Mouse (Mus musculus): ENCODE results near the gene Sbk2. TPM values are rescaled to one million over a fixed set of nuclear protein-coding genes. Genes with fewer than 3 reads are reported as not detected.
"Not testable (repeated sequence)": the region's sequence is repeated elsewhere in the genome, so short reads cannot be mapped to it uniquely, and the experiment has no call there.

The Sbk2 gene
- 0.56 and 0.58 TPM in 2 replicates for polyA plus RNA-seq (2015; fragmentation: Nextera tagmentation; extraction: Ambion mirVana)

DNA sequence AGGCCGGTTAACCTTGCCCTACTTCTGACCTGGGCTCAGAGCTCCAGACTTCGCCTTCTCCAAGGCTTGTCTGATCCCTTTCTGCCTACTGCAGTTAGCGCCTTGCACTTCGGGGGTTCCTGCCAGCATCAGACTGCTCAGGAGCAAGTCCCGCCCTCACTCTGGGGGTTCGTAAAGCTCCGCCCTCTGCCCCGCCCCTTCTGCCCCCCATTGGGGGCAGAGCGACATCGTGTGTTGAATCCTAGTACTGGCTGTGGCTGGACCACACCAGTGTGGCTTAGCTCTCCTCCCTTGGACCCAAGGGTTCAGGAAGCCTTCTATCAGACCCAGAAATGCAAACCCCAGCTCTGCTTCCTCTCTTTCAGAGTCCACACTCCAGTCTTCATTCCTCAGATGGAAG, at the start of gene Sbk2:
Gene Sbk2, minus strand, starts transcription at position 135 of the 400 bp plus-strand sequence.
- Histone ChIP-seq H3K9ac (ENCODE audit: low read depth, low read length) (peak within 1 kb of the TSS; percentile 7; the same call in 1 of the 2 replicates), H3K4me2 (ENCODE audit: low read depth, low read length) (peak within 1 kb of the TSS; percentile 40)
- peak; percentile 94 for ATAC-seq

DNA sequence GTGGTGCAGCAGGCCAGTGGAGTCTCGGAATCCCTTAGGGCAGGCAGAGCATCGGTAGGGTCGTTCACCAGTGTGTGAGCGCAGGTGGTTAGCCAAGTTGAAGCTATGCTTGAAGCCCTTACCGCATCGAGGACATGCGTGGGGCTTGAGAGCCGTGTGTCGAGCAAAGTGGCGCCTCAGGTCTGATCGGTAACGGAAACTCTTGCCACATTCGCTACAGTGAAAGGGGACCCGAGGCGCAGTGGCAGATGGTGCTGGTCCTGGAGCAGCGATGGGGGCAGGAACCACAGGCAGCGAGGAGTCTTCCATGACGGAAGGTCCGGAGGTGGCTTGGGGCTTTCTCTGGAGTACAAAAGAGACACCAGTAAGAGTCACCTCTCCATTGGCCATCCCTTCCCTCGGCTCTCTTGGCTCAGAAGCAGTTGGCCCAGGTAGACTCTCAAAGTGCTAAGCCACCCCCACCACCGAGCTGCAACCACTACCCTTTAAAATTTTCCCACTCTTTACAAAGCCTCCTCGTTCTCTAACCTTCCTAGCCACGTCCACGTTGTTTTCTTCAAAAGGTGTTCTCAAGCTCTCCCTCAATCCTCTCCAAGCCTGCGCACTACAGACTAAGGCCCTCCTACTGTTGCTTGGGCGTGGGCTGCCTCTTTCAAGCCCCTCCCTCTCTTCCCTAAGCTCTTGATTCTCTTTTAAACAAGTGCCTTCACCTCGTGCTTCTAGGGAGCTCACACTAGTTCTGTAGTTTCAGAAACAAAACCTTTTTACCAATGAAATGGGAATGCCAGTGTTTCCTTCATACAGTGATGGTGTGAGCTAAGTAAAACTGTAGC, 48.7 kb upstream of the Sbk2 start:
- peaks cover 45% of the 10 kb centered on the region for H3K36me3 ChIP-seq (ENCODE audit: control insufficient read depth, insufficient read depth, low read length)
- 88% methylated on average over 27 of the region's 27 CpGs for WGBS
- peak overlapping the region; percentile 51; the same call in 1 of the 2 replicates for H3K4me2 ChIP-seq (ENCODE audit: low read depth, low read length)
- H3K4me1 ChIP-seq (ENCODE audit: control insufficient read depth, insufficient read depth, low read length) = peaks cover 3% of the 10 kb centered on the region; the same call in 1 of the 2 replicates
- no peak overlapping the region for H3K4me3 ChIP-seq (ENCODE audit: low read length)
- no peaks in the 10 kb centered on the region for H3K27me3 ChIP-seq (replicated peaks; ENCODE audit: control insufficient read depth, insufficient read depth, low read length)
- no peak overlapping the region for H3K9ac ChIP-seq (ENCODE audit: low read depth, low read length)
- no peak for ATAC-seq
- peaks cover 5% of the 10 kb centered on the region; the same call in 1 of the 2 replicates for H3K9me3 ChIP-seq (ENCODE audit: control insufficient read depth, low read length)
- H3K27ac ChIP-seq (ENCODE audit: low read length) = no peak overlapping the region

More for the DNA sequence above, at the start of gene Sbk2:
- no peaks in the 10 kb centered on the region for H3K4me1 ChIP-seq (ENCODE audit: control insufficient read depth, insufficient read depth, low read length)
- H3K27ac ChIP-seq (ENCODE audit: low read length) = no peak within 1 kb of the TSS
- no peaks in the 10 kb centered on the region for H3K36me3 ChIP-seq (ENCODE audit: control insufficient read depth, insufficient read depth, low read length)
- no peaks in the 10 kb centered on the region for H3K9me3 ChIP-seq (ENCODE audit: control insufficient read depth, low read length)
- H3K4me3 ChIP-seq (ENCODE audit: low read length) = no peak within 1 kb of the TSS
- 7% methylated on average over 10 of the region's 10 CpGs for WGBS
- H3K27me3 ChIP-seq (replicated peaks; ENCODE audit: control insufficient read depth, insufficient read depth, low read length) = no peaks in the 10 kb centered on the region

DNA sequence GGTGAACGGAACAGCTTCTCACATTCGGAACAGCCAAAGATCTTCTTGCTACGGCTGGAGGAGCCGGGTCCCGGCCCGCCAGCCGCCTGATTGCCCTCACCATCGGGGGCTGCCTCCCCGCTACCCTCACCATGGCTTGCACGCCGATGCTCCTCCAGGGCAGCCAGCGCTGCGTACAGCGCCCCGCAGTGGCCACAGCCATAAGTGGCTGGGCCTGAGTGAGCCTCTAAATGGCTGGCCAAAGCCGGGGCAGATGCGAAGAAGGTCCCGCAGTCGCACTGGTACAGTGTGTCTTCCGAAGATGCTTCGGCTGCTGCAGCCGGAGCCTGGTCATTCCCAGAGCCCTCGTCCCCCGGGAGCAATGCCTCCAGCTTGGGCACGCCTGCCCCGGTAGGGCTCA, 44.0 kb upstream of the Sbk2 start:
- Histone ChIP-seq H3K4me1 (ENCODE audit: control insufficient read depth, insufficient read depth, low read length) (no peaks in the 10 kb centered on the region), H3K4me3 (ENCODE audit: low read length) (no peak overlapping the region), H3K9me3 (ENCODE audit: control insufficient read depth, low read length) (0 out of 2 replicates have a peak, but pooled peaks cover 3% of the 10 kb centered on the region), H3K4me2 (ENCODE audit: low read depth, low read length) (no peak overlapping the region), H3K27me3 (replicated peaks; ENCODE audit: control insufficient read depth, insufficient read depth, low read length) (no peaks in the 10 kb centered on the region), H3K9ac (ENCODE audit: low read depth, low read length) (no peak overlapping the region), H3K27ac (ENCODE audit: low read length) (no peak overlapping the region), H3K36me3 (ENCODE audit: control insufficient read depth, insufficient read depth, low read length) (peaks cover 42% of the 10 kb centered on the region)
- WGBS = 95% methylated on average over 26 of the region's 26 CpGs
- ATAC-seq = no peak

DNA sequence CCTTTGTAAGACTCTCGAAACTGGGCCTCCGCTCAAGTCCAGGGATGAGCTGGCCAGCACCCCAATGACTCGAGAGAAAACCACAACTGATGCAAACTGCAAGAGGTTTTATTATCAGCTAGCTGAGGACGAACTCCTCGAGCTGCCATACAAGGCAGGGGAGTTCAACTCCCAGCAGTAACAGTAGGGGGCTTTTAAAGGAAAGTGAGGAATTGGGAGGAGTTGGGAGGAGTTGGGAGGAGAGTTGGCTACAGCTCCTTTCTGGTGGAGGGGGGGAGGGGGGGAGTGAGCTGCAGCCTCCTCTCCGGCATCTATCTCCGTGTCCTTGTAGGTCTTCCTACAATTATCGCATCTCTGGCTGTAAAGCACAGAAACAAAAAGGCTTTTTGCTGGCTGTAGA, 38.7 kb upstream of the Sbk2 start:
- not testable (repeated sequence) for H3K4me1 ChIP-seq (ENCODE audit: control insufficient read depth, insufficient read depth, low read length); H3K4me2 ChIP-seq (ENCODE audit: low read depth, low read length); H3K27me3 ChIP-seq (replicated peaks; ENCODE audit: control insufficient read depth, insufficient read depth, low read length); H3K36me3 ChIP-seq (ENCODE audit: control insufficient read depth, insufficient read depth, low read length); H3K4me3 ChIP-seq (ENCODE audit: low read length); H3K27ac ChIP-seq (ENCODE audit: low read length); H3K9ac ChIP-seq (ENCODE audit: low read depth, low read length); ATAC-seq; H3K9me3 ChIP-seq (ENCODE audit: control insufficient read depth, low read length)
- WGBS = 67% methylated on average over 8 of the region's 8 CpGs

DNA sequence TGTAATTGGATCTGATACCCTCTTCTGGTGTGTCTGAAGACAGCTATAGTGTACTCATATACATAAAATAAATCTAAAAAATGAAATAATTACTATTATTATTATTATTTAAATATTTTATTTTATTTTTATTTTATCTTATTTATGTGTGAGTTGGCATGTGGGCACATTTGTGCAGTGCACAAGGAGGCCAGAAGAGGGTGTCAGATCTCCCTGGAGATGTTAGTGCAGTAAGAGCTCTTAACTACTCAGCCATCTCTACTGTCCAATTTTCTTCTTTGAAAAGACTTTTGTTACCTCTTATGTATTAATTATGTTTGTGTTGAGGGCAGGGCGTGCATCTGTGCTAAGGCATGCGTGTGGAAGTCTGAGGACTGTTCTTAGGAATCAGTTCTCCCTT, 35.7 kb upstream of the Sbk2 start:
- Histone ChIP-seq H3K27ac (ENCODE audit: low read length) (no peak overlapping the region), H3K9ac (ENCODE audit: low read depth, low read length) (no peak overlapping the region), H3K4me1 (ENCODE audit: control insufficient read depth, insufficient read depth, low read length) (peaks cover 10% of the 10 kb centered on the region), H3K27me3 (replicated peaks; ENCODE audit: control insufficient read depth, insufficient read depth, low read length) (no peaks in the 10 kb centered on the region), H3K4me3 (ENCODE audit: low read length) (no peak overlapping the region), H3K4me2 (ENCODE audit: low read depth, low read length) (no peak overlapping the region), H3K9me3 (ENCODE audit: control insufficient read depth, low read length) (no peaks in the 10 kb centered on the region), H3K36me3 (ENCODE audit: control insufficient read depth, insufficient read depth, low read length) (no peaks in the 10 kb centered on the region)
- 62% methylated on average over 2 of the region's 2 CpGs for WGBS
- no peak for ATAC-seq

DNA sequence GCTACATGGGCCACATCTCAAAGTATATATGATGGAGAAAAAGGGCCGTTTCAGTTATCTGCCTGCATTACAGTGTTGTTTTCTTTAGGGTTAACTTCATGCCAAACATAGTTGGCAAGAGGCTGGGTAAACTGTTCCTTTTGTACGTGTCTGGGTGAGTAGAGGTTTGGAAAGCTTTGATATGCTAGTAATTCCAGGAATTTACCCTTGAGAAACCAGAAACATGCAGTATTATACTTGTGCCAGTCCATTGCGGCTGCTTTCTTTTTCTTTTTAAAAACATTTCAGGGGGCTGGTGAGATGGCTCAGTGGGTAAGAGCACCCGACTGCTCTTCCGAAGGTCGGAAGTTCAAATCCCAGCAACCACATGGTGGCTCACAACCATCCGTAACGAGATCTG, 32.7 kb upstream of the Sbk2 start:
- ATAC-seq = no peak
- Histone ChIP-seq H3K4me1 (ENCODE audit: control insufficient read depth, insufficient read depth, low read length) (peaks cover 12% of the 10 kb centered on the region), H3K9ac (ENCODE audit: low read depth, low read length) (peak overlapping the region; percentile 91; the same call in 1 of the 2 replicates), H3K9me3 (ENCODE audit: control insufficient read depth, low read length) (peaks cover 10% of the 10 kb centered on the region), H3K4me3 (ENCODE audit: low read length) (peak overlapping the region; percentile 68; the same call in 1 of the 2 replicates), H3K27ac (ENCODE audit: low read length) (0 out of 2 replicates have a peak overlapping the region, but pooled peaks have one; percentile 1), H3K27me3 (replicated peaks; ENCODE audit: control insufficient read depth, insufficient read depth, low read length) (no peaks in the 10 kb centered on the region), H3K4me2 (ENCODE audit: low read depth, low read length) (peak overlapping the region; percentile 82), H3K36me3 (ENCODE audit: control insufficient read depth, insufficient read depth, low read length) (peaks cover 19% of the 10 kb centered on the region)
- 62% methylated on average over 7 of the region's 8 CpGs for WGBS

DNA sequence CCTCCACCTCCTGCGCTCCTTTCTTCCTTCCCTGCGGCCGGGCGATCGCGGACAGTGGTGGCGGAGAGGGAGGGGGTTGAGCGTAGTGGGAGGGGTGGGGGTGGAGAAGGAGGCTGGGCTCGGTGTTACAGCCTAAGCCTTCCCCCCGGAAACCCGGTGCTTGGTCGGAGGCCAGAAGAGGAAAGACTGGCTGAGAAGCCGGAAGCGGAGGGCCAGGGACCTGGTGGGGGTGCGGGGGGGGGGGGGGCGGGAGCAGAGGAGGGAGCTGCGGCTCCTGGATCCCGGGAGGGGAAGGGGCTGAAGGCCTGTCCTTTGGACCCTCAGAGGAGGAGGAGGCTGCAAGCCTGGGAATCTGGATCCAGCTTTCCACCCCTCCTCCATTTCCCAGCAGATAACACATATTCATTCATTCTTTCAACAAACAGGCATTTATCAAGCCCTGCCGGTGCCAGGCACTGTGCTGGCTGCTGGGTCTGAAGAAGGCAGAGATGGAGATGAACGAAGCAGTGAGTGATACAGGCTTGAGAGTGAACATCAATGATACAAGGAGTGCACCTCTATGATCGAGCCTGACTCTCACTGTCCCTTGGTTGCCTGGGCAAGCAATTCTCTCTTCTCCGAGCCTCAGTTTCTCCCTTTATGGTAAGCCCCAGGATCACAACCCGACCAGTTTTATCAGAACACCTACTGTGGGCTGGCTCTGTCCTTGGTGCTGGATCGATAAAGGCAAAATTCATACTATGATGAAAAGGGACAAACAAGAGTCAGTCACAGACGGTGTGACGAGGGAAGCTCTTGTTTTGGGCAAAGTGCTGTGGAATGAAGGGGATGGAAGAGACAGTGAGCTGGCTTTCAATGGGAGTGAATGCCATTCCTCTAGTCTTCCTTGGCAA, 32.0 kb upstream of the Sbk2 start, which contains the start of gene Zfp579:
Gene Zfp579, minus strand, starts transcription at position 156 of the 893 bp plus-strand sequence.
- H3K27me3 ChIP-seq (replicated peaks; ENCODE audit: control insufficient read depth, insufficient read depth, low read length) = no peaks in the 10 kb centered on the region
- peaks cover 12% of the 10 kb centered on the region for H3K4me1 ChIP-seq (ENCODE audit: control insufficient read depth, insufficient read depth, low read length)
- peak within 1 kb of the TSS; percentile 66 for H3K27ac ChIP-seq (ENCODE audit: low read length)
- ATAC-seq = peak; percentile 89
- peak within 1 kb of the TSS; percentile 68 for H3K4me3 ChIP-seq (ENCODE audit: low read length)
- peaks cover 19% of the 10 kb centered on the region for H3K36me3 ChIP-seq (ENCODE audit: control insufficient read depth, insufficient read depth, low read length)
- peak within 1 kb of the TSS; percentile 91 for H3K9ac ChIP-seq (ENCODE audit: low read depth, low read length)
- peak within 1 kb of the TSS; percentile 82 for H3K4me2 ChIP-seq (ENCODE audit: low read depth, low read length)
- H3K9me3 ChIP-seq (ENCODE audit: control insufficient read depth, low read length) = peaks cover 10% of the 10 kb centered on the region
- 7% methylated on average over 14 of the region's 26 CpGs for WGBS

DNA sequence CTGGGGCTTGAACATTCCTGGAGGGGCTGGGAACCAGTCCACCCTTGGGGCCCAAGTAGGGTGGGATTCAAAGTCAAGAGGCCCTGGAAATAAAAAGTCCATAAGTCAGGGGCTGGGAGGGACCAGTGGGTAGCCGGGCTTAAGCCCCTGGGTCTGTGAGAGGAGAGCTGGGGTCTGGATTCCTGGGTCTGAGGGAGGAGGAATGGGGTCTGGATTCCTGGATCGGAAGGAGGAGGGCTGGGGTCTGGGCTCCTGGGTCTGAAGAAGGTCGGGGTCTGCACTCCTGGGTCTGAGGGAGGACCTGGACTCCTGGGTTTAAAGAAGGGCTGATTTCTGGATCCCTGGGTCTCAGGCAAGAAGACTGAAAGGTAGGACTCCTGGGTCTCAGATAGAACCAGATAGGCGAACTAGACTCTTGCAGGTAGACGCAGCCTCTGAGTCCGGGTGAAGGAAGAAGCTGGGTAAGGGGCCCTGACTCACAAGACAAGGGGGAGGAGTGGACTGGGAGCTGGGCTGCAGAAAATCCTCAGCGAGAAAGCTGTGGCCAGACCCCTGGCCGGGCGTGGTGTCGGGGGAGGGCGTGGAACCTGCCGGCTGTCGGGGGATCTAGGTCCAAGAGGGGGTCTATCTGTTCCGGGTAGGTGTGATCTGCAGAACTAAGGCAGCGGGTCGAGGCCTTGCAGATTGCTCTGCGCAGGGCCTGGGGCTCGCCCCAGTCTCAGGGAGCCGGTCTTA, 31.2 kb upstream of the Sbk2 start:
- peaks cover 10% of the 10 kb centered on the region for H3K9me3 ChIP-seq (ENCODE audit: control insufficient read depth, low read length)
- H3K27ac ChIP-seq (ENCODE audit: low read length) = peak overlapping the region; percentile 64
- H3K4me3 ChIP-seq (ENCODE audit: low read length) = peak overlapping the region; percentile 68
- peaks cover 19% of the 10 kb centered on the region for H3K36me3 ChIP-seq (ENCODE audit: control insufficient read depth, insufficient read depth, low read length)
- peaks cover 12% of the 10 kb centered on the region for H3K4me1 ChIP-seq (ENCODE audit: control insufficient read depth, insufficient read depth, low read length)
- peak; percentile 0 for ATAC-seq
- H3K4me2 ChIP-seq (ENCODE audit: low read depth, low read length) = peak overlapping the region; percentile 82
- H3K9ac ChIP-seq (ENCODE audit: low read depth, low read length) = peak overlapping the region; percentile 91
- WGBS = 7% methylated on average over 19 of the region's 19 CpGs
- no peaks in the 10 kb centered on the region for H3K27me3 ChIP-seq (replicated peaks; ENCODE audit: control insufficient read depth, insufficient read depth, low read length)

Measured in intestine, embryonic 16.5 days (tissue).